Mouse (Mus musculus): ENCODE measurements at regions not wholly inside any gene's neighbourhood (a gene's known extent, or its start where the extent isn't known, plus 50 kb on each side); places are given as distances from the start of the nearest gene placed in this dataset.

DNA sequence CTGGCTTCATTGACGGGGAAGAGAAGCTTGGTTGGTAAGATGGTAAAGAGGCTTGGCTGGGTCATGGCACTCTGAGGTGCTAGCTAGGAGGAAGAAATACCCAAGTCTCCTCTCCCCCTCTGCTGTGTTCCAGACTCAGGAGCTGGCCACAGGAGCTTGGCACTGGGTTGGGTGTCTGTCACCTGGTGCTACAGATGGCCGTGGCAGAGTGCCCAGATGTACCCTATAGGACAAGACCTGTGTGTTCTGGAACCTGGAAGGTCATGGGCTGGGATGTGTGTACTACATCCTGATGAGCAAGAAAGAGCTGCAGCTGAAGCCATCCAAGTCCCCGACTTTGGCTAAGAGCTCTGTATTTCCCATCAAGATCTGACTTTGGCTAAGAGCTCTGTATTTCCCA lies 72.4 kb downstream of the Nupl2 start:
- no peak for DNase-seq

DNA sequence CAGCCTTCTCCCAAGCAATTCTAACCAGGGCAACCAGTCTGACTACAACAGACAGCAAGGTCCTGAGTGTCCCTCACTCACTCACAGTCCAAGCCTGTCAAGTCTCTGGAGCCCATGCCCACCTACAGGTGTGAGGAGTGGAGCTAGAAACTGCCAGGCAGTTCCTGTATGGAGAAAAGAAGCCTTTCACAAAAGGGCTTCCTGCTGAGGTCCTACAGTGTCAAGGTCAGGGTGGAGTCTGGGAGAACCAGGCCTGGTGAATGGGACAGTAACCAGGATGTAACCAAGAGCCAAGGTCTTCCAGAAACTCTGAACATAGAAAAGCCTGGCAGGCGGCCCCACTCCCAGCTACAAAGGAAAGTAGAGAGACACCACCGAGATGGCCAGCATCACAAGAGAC lies 74.2 kb downstream of the Nupl2 start:
- DNase-seq = no peak

DNA sequence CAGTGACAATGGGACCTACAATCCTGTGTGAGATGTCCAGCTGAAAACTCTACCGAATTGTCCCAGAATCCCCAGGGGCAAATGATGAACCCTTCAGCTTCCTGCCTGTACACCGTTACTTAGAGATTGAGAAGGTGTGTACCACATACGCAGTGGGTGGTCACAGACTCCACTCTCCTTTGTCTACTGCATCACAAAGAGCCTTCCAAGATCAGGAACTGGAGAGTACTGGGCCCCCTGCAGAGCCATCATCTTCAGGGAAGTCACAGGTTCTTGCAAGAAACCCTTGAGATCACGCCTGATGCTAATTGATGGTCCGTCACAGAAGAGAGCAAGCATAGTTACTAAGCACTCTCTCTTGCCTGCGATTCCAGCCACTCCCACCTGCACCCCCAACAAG lies 79.4 kb downstream of the Nupl2 start:
- no peak for DNase-seq

DNA sequence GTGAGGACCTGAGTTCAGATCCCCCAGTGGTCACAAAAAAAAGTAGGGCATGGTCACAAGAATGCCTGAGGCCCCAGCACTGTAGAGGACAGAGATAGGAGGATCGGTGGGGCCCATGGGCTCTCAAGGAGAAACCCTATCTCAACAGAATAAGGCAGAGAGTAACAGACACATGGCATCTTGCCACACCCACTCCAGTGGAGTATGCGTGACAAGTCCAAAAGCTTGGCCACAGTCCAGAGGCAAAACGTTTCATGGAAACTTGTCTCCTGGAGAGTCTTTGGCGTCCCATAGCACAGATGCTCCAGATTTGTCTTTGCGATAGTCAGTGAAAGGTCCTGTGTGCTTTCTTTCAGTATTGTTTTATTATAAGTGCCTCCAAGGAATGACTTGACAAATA lies 90.7 kb downstream of the Nupl2 start:
- no peak for DNase-seq

DNA sequence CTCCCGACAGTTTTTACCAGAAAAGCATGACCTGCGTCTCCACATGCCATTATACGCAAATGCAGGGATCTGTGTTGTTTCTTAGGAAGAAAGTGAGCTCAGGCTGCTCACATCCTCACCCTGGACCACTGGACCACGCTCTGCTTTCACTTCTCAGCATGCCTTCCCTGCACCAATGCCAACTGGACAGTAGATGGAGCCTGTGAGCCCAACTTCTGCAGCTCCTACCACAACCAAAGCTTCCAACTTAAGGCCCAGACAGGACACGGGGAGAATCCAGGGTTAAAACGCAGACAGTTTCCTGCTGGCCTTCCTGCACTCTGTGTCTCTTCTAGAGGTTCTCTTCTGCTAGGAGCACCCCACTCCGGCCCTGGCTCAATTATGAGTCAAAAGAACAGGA lies 90.3 kb downstream of the Kcnh2 start:
- DNase-seq = peak; percentile 70 to 83

DNA sequence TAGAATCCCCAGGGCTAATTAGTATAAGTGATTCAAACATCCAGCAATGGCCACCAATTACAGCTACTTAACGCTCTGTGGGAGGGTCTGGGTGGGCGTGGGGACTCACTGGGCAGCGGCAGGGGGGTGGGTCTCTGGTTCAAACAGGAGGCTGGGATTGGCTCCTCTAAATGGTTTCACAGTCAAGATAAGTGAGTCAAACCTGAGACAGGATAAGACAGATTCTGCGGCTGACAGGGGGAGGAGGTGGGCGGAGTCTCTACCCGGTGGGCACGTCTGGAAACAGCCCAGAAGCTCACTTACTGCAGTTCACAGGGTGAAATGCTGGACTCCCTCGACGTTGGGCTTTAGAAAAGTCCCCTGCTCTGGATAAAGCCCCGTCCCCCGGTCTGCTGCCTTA lies 89.3 kb downstream of the Kcnh2 start:
- DNase-seq = no peak

DNA sequence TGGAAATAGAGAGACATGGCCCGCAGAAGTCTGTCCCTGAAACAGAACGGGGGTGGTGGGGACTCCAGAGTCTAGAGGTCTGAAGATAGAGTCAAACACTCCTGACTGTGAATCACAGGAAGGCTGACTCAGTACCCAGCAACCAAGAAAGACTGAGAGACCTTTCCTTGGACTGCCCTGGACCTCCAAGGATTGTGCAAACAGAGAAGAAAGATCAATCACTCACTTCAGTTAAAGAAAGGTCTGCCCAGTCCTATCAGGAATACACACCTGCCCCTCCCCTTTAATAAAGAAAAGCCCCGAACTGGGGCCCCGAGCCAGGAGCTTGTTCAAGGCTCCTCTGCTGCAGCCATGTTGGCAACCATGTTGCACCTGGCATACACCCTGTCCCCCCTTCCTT lies 87.3 kb downstream of the Kcnh2 start:
- DNase-seq = no peak

DNA sequence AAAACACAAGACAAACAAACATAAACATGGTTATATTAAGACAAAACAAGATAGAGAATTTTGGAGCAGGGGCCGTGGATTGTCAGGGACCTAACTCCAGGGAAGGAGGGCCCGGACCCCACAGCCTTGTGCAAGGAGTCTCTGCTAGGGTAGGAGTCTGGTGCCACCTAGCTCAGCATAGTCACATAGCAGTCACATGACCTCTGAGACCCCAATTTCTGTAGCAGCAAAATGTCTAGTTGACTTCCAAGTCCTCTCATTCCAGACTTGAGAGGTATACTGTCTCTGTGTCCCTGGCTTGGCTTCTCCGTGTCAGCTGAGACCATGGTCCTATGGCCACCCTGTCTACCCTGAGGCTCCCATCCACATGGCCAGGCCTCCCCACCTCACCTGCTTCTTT lies 86.0 kb downstream of the Kcnh2 start:
- no peak for DNase-seq

DNA sequence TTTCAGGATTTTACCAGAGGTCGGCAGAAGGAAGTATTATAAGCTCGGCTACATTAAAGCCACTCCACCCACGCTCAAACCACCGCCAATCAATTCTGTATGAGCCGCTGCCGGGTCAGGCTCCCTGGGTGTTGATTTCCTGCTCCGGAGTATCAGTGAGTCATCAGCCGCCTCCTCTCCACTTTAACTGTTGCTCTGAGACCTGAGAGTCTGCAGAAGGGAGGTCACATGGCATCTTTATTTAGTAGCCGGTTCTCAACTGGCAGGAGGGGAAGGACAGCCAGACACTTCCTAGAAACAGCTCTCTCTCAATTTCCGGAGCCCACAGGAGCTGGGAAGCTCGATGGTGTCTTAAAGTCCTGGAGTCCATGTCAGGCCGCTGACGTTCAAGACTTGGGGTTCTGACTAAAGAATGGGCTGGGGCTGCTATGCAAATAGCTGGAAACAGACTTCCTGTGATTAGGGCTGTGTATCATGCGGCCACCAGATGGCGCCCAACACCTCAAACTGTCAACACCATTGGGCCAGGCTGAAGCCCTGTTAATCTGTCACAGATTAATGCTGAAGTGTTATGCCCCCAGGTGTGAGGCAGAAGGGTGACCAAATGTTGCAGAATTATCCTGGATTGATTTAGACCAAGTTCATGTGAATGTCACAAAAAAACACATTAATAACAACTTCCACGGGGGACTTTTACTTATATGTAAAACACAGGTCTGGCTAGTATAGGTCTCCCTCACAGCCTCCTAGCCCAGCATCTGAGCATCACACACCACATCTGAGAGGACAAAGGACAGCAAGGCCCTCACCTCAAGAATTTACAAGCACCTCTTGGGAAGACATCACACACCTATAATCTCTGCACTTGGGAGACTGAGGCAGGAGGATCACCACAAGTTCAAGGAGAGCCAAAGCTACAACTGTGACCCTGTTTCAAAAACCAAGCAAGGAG lies 84.8 kb downstream of the Kcnh2 start:
- DNase-seq = peak; percentile 88 to 91
